Mouse (Mus musculus) myocyte (in vitro differentiated cells): ENCODE measurements around the gene Slc7a5. TPM values are rescaled to one million over a fixed set of nuclear protein-coding genes. Genes with fewer than 3 reads are reported as not detected.

ENCODE experiments used
- H3K27me3 ChIP-seq: one replicate; pipeline ENCODE4 v1.6.1; 2011; ENCODE audit not compliant: control insufficient read depth, insufficient read depth, insufficient read length
- H3K36me3 ChIP-seq: one replicate; pipeline ENCODE4 v1.6.1; 2011; ENCODE audit not compliant: control insufficient read depth, insufficient read depth
- H3K4me2 ChIP-seq: one replicate; pipeline ENCODE4 v1.6.1; 2011; ENCODE audit warnings: low read depth, control low read depth
- H3K4me3 ChIP-seq: one replicate; pipeline ENCODE4 v1.5.1; 2011; ENCODE audit warnings: mild to moderate bottlenecking, control low read depth, moderate library complexity
- H3K79me2 ChIP-seq: one replicate; pipeline ENCODE4 v1.6.1; 2011; ENCODE audit not compliant: control insufficient read depth, insufficient read depth
- H3ac ChIP-seq: one replicate; pipeline ENCODE4 v1.6.1; 2011; ENCODE audit not compliant: control insufficient read depth, insufficient read length
- CEBPB ChIP-seq: IDR thresholded peaks from 2 replicates; pipeline ENCODE4 v1.6.1; 2011; ENCODE audit warnings: mild to moderate bottlenecking, moderate library complexity; ENCODE audit not compliant: poor library complexity, insufficient read depth, severe bottlenecking
- E2F4 ChIP-seq: IDR thresholded peaks from one replicate; pipeline ENCODE4 v1.6.1; 2011; ENCODE audit warnings: mild to moderate bottlenecking, control low read depth, moderate library complexity; ENCODE audit not compliant: insufficient read depth
- MAX ChIP-seq: IDR thresholded peaks from one replicate; pipeline ENCODE4 v1.6.1; 2011; ENCODE audit warnings: low read depth, mild to moderate bottlenecking, control low read depth
- MYOD1 ChIP-seq, 3 experiments: IDR thresholded peaks; one replicate each; pipeline ENCODE4 v1.6.1; 2011; ENCODE audit warnings: control low read depth in 2 of 3, low read depth in 2 of 3, mild to moderate bottlenecking in 2 of 3, moderate library complexity in 1 of 3; ENCODE audit not compliant: insufficient read length in 2 of 3, control insufficient read depth in 1 of 3
- MYOG ChIP-seq, 3 experiments: IDR thresholded peaks; one replicate each; pipeline ENCODE4 v1.6.1; 2011; ENCODE audit warnings: control low read depth in 2 of 3, low read depth in 2 of 3, mild to moderate bottlenecking in 2 of 3; ENCODE audit not compliant: insufficient read length in 2 of 3, control insufficient read depth in 1 of 3, insufficient read depth in 1 of 3
- POLR2A ChIP-seq: IDR thresholded peaks from one replicate; pipeline ENCODE4 v1.6.1; 2011; ENCODE audit warnings: low read depth, mild to moderate bottlenecking, control low read depth, moderate library complexity; ENCODE audit not compliant: insufficient read length
- POLR2AphosphoS2 ChIP-seq: IDR thresholded peaks from one replicate; pipeline ENCODE4 v1.6.1; 2011; ENCODE audit warnings: low read depth, control low read depth; ENCODE audit not compliant: insufficient read length
- REST ChIP-seq: IDR thresholded peaks from one replicate; pipeline ENCODE4 v1.6.1; 2011; ENCODE audit warnings: mild to moderate bottlenecking, control low read depth, moderate library complexity; ENCODE audit not compliant: insufficient read depth, insufficient read length
- SRF ChIP-seq: IDR thresholded peaks from one replicate; pipeline ENCODE4 v1.6.1; 2011; ENCODE audit warnings: low read depth; ENCODE audit not compliant: control insufficient read depth, insufficient read length
- TCF12 ChIP-seq: IDR thresholded peaks from one replicate; pipeline ENCODE4 v1.6.1; 2011; ENCODE audit warnings: mild to moderate bottlenecking, control low read depth; ENCODE audit not compliant: poor library complexity, insufficient read depth, severe bottlenecking
- TCF3 ChIP-seq: IDR thresholded peaks from one replicate; pipeline ENCODE4 v1.6.1; 2011; ENCODE audit warnings: low read depth, control low read depth; ENCODE audit not compliant: insufficient read length
- USF1 ChIP-seq: IDR thresholded peaks from one replicate; pipeline ENCODE4 v1.6.1; 2011; ENCODE audit warnings: low read depth, mild to moderate bottlenecking, control low read depth, moderate library complexity
- polyA plus RNA-seq: library from polyadenylated mRNA; unstranded; fragments of >200 nt; fragmentation: generic; extraction: Trizol; gene quantifications from one replicate; pipeline ENCODE4 v1.2.1, GENCODE M21; 2012; ENCODE audit warnings: missing spikeins

The Slc7a5 gene
- polyA plus RNA-seq, 1 experiment: 612 TPM

GRCm38 (mm10) chr8:121857747-121858146 is 49.7 kb downstream of the Slc7a5 start:
- H3K27me3 ChIP-seq: no peaks in the 10 kb centered on the region
- no peak overlapping the region for H3K4me3 ChIP-seq
- no peak overlapping the region for H3ac ChIP-seq
- TF ChIP-seq POLR2A: no peak
- no peak for TF ChIP-seq POLR2AphosphoS2
- H3K4me2 ChIP-seq: no peak overlapping the region
- no peaks in the 10 kb centered on the region for H3K36me3 ChIP-seq
- H3K79me2 ChIP-seq: no peaks in the 10 kb centered on the region

GRCm38 (mm10) chr8:121857331-121857730 is 50.2 kb downstream of the Slc7a5 start:
- Histone ChIP-seq H3K4me2 (no peak overlapping the region), H3K27me3 (no peaks in the 10 kb centered on the region), H3ac (no peak overlapping the region), H3K79me2 (no peaks in the 10 kb centered on the region), H3K4me3 (no peak overlapping the region), H3K36me3 (no peaks in the 10 kb centered on the region)
- TF ChIP-seq CEBPB: no peak
- TF ChIP-seq MYOD1 (IDR thresholded peaks at IDR 0.05; ENCODE audit: control insufficient read depth in 1 of 3, insufficient read length in 2 of 3, low read depth in 2 of 3): no peak
- TF ChIP-seq TCF12: no peak
- TF ChIP-seq POLR2AphosphoS2: no peak
- TF ChIP-seq E2F4: no peak
- TF ChIP-seq REST: no peak
- no peak for TF ChIP-seq USF1
- TF ChIP-seq SRF: no peak

GRCm38 (mm10) chr8:121856071-121856746 is 51.3 kb downstream of the Slc7a5 start:
- no peak overlapping the region for H3ac ChIP-seq
- H3K36me3 ChIP-seq: no peaks in the 10 kb centered on the region
- no peaks in the 10 kb centered on the region for H3K79me2 ChIP-seq
- no peak overlapping the region for H3K4me3 ChIP-seq
- TF ChIP-seq E2F4: no peak
- no peak for TF ChIP-seq USF1
- TF ChIP-seq REST: no peak
- no peak for TF ChIP-seq SRF
- TF ChIP-seq MYOD1 (IDR thresholded peaks at IDR 0.05; ENCODE audit: control insufficient read depth in 1 of 3, insufficient read length in 2 of 3, low read depth in 2 of 3): no peak
- no peak for TF ChIP-seq POLR2A
- no peak for TF ChIP-seq CEBPB
- TF ChIP-seq TCF12: no peak
- no peak for TF ChIP-seq MYOG (IDR thresholded peaks at IDR 0.05; ENCODE audit: control insufficient read depth in 1 of 3, insufficient read depth in 1 of 3, insufficient read length in 2 of 3, low read depth in 2 of 3)
- TF ChIP-seq POLR2AphosphoS2: no peak
- no peak for TF ChIP-seq TCF3
- H3K27me3 ChIP-seq: no peaks in the 10 kb centered on the region
- H3K4me2 ChIP-seq: no peak overlapping the region

- no peaks in the 10 kb centered on the region for H3K27me3 ChIP-seq
- no peak for TF ChIP-seq POLR2A
- H3K4me2 ChIP-seq: no peak overlapping the region
- H3ac ChIP-seq: no peak overlapping the region
- H3K79me2 ChIP-seq: no peaks in the 10 kb centered on the region
- no peak overlapping the region for H3K4me3 ChIP-seq
- no peaks in the 10 kb centered on the region for H3K36me3 ChIP-seq
These were observed 53.9 kb downstream of the Slc7a5 start for GRCm38 (mm10) chr8:121853586-121853985.

- no peak overlapping the region for H3K4me2 ChIP-seq
- no peaks in the 10 kb centered on the region for H3K27me3 ChIP-seq
- no peaks in the 10 kb centered on the region for H3K36me3 ChIP-seq
- H3K4me3 ChIP-seq: no peak overlapping the region
- no peak for TF ChIP-seq TCF12
- no peak for TF ChIP-seq MYOD1 (IDR thresholded peaks at IDR 0.05; ENCODE audit: control insufficient read depth in 1 of 3, insufficient read length in 2 of 3, low read depth in 2 of 3)
- TF ChIP-seq POLR2A: no peak
- TF ChIP-seq POLR2AphosphoS2: no peak
- TF ChIP-seq MYOG (IDR thresholded peaks at IDR 0.05; ENCODE audit: control insufficient read depth in 1 of 3, insufficient read depth in 1 of 3, insufficient read length in 2 of 3, low read depth in 2 of 3): no peak
- TF ChIP-seq SRF: no peak
- TF ChIP-seq TCF3: no peak
- no peak for TF ChIP-seq MAX
- no peak for TF ChIP-seq E2F4
- no peak for TF ChIP-seq REST
- no peaks in the 10 kb centered on the region for H3K79me2 ChIP-seq
- H3ac ChIP-seq: no peak overlapping the region
These were observed 55.0 kb downstream of the Slc7a5 start for GRCm38 (mm10) chr8:121852464-121852863.

- Histone ChIP-seq H3K79me2 (no peaks in the 10 kb centered on the region), H3K36me3 (no peaks in the 10 kb centered on the region), H3K4me3 (no peak overlapping the region), H3ac (no peak overlapping the region), H3K4me2 (peak overlapping the region; percentile 63), H3K27me3 (no peaks in the 10 kb centered on the region)
- TF ChIP-seq E2F4 (no peak), POLR2A (no peak), POLR2AphosphoS2 (peak; percentile 18)
These were observed 55.8 kb downstream of the Slc7a5 start for GRCm38 (mm10) chr8:121851716-121852115.
